Mouse (Mus musculus) subcutaneous adipose tissue, adult 2 months (tissue): ENCODE data around the gene Igfl3. TPM values are rescaled to one million over a fixed set of nuclear protein-coding genes. Genes with fewer than 3 reads are reported as not detected.

ENCODE experiments used
- polyA plus RNA-seq: library from polyadenylated mRNA; depleted of rRNA; stranded (reverse); fragments of >200 nt; gene quantifications from 2 replicates; pipeline ENCODE4 v1.2.3, GENCODE M21; 2012; ENCODE audit warnings: low replicate concordance; rRNA removed

The Igfl3 gene
- polyA plus RNA-seq = not detected in 2 replicates

GRCm38 (mm10) chr7:18176194-18176593 is at the start of gene Igfl3:
TSS of gene Igfl3 (plus strand) at chr7:18176494.

Other genes with a start within 250 kb of the Igfl3 start
- not detected in 2 replicates for gene Ceacam11, start 204.4 kb upstream of the Igfl3 start, polyA plus RNA-seq
- gene Ceacam13, start 166.6 kb upstream of the Igfl3 start, polyA plus RNA-seq = not detected in 2 replicates
- gene Ceacam12, start 110.6 kb upstream of the Igfl3 start, polyA plus RNA-seq = not detected in 2 replicates
- not detected in 2 replicates for gene Mill1, start 68.9 kb downstream of the Igfl3 start, polyA plus RNA-seq
- gene Psg18, start 178.5 kb downstream of the Igfl3 start, polyA plus RNA-seq = not detected in 2 replicates